ENCODE assay signal across 27 mouse cellular contexts in genomic region chr12:44939106-44939505, GRCm38 (mm10).
DNase-seq lines count a peak whose midpoint lies in the region; ATAC-seq and TF ChIP-seq lines count a peak whose summit lies in the region.
"Had no signal": no experiment of that assay in that cellular context is flagged by ENCODE, and none has a peak within 500 bp of the region (broad histone marks: within the 10 kb centered on the region; RNA-seq: fewer than 3 reads in every experiment).

No protein-coding gene starts in this region.

- no peaks in the 10 kb centered on the region for H3K9me3 ChIP-seq in heart, embryonic 14.5 days (ENCODE audit: control insufficient read depth, low read length)
- H3K9me3 ChIP-seq in heart, postnatal 0 days (replicated peaks; ENCODE audit: control insufficient read depth, low read length): no peaks in the 10 kb centered on the region
- H3K9me3 ChIP-seq in heart, embryonic 10.5 days: no peaks in the 10 kb centered on the region
- no peaks in the 10 kb centered on the region for H3K9me3 ChIP-seq in kidney, embryonic 16.5 days (ENCODE audit: low read length)
- H3K9me3 ChIP-seq in midbrain, embryonic 16.5 days (replicated peaks; ENCODE audit: control insufficient read depth, low read length, poor library complexity, severe bottlenecking): no peaks in the 10 kb centered on the region
- no peaks in the 10 kb centered on the region for H3K9me3 ChIP-seq in midbrain, embryonic 15.5 days
- H3K9me3 ChIP-seq: forebrain, embryonic 10.5 days; forebrain, embryonic 13.5 days; hindbrain, embryonic 13.5 days; intestine, embryonic 15.5 days had no signal

- H3K27ac ChIP-seq in heart, embryonic 14.5 days (replicated peaks in 1 of 2; ENCODE audit: control insufficient read depth in 1 of 2, insufficient read depth in 1 of 2, low read depth in 2 of 2, low read length in 2 of 2): no peak overlapping the region
- H3K27ac ChIP-seq in heart, postnatal 0 days (ENCODE audit: low read depth): no peak overlapping the region
- H3K27ac ChIP-seq in heart, embryonic 10.5 days: no peak overlapping the region
- no peak overlapping the region for H3K27ac ChIP-seq in kidney, adult 2 months (ENCODE audit: insufficient read depth, low read depth, low read length)
- no peak overlapping the region for H3K27ac ChIP-seq in kidney, embryonic 16.5 days (ENCODE audit: low read length)
- no peak overlapping the region for H3K27ac ChIP-seq in midbrain, embryonic 16.5 days (ENCODE audit: low read length)
- H3K27ac ChIP-seq in midbrain, embryonic 15.5 days: no peak overlapping the region
- H3K27ac ChIP-seq: forebrain, embryonic 10.5 days; forebrain, embryonic 13.5 days; heart, adult 2 months; hindbrain, embryonic 13.5 days; intestine, embryonic 15.5 days had no signal

- no peak for TF ChIP-seq CTCF in heart, postnatal 0 days (IDR thresholded peaks at IDR 0.05; ENCODE audit: low read depth)
- TF ChIP-seq CTCF in kidney, adult 2 months (conservative IDR thresholded peaks at IDR 0.05; ENCODE audit: insufficient read depth, insufficient read length, low read depth, low read length): no peak

- peaks cover 0 to 3% of the 10 kb centered on the region in 2 experiments; a peak in 2 of 4 replicates for H3K4me1 ChIP-seq in heart, embryonic 14.5 days (ENCODE audit: control insufficient read depth in 2 of 2, insufficient read depth in 2 of 2, low read length in 2 of 2)
- H3K4me1 ChIP-seq in heart, postnatal 0 days (ENCODE audit: control insufficient read depth, insufficient read depth): no peaks in the 10 kb centered on the region; the same call in 1 of the 2 replicates
- H3K4me1 ChIP-seq in heart, embryonic 10.5 days: no peaks in the 10 kb centered on the region
- H3K4me1 ChIP-seq in kidney, adult 2 months (ENCODE audit: control insufficient read depth, insufficient read depth, low read length): no peaks in the 10 kb centered on the region; the same call in 1 of the 2 replicates
- peaks cover 6% of the 10 kb centered on the region; the same call in 1 of the 2 replicates for H3K4me1 ChIP-seq in kidney, embryonic 16.5 days (ENCODE audit: insufficient read depth, low read length)
- no peaks in the 10 kb centered on the region for H3K4me1 ChIP-seq in midbrain, embryonic 16.5 days (ENCODE audit: control insufficient read depth, insufficient read depth, low read length)
- no peaks in the 10 kb centered on the region for H3K4me1 ChIP-seq in midbrain, embryonic 15.5 days
- H3K4me1 ChIP-seq: forebrain, embryonic 10.5 days; forebrain, embryonic 13.5 days; hindbrain, embryonic 13.5 days; intestine, embryonic 15.5 days had no signal

- H3K4me3 ChIP-seq in heart, embryonic 14.5 days (ENCODE audit: control insufficient read depth in 1 of 2, insufficient read depth in 1 of 2, low read depth in 1 of 2, low read length in 2 of 2): no peak overlapping the region
- H3K4me3 ChIP-seq in heart, postnatal 0 days (ENCODE audit: low read depth, low read length): no peak overlapping the region
- no peak overlapping the region for H3K4me3 ChIP-seq in heart, embryonic 10.5 days
- H3K4me3 ChIP-seq in kidney, adult 2 months (ENCODE audit: insufficient read depth, low read depth, low read length): no peak overlapping the region
- H3K4me3 ChIP-seq in kidney, embryonic 16.5 days (ENCODE audit: low read length): no peak overlapping the region
- H3K4me3 ChIP-seq in midbrain, embryonic 16.5 days (ENCODE audit: low read depth, low read length): no peak overlapping the region
- H3K4me3 ChIP-seq in midbrain, embryonic 15.5 days: no peak overlapping the region
- H3K4me3 ChIP-seq: forebrain, embryonic 10.5 days; forebrain, embryonic 13.5 days; heart, adult 2 months; hindbrain, embryonic 13.5 days; intestine, embryonic 15.5 days had no signal

- DNase-seq in heart, adult 18-20 months: no peak
- no peak for DNase-seq in heart, postnatal 0 days (ENCODE audit: low spot score)
- no peak for DNase-seq in heart, embryonic 10.5 days (ENCODE audit: low spot score)
- peak; percentile 9 for DNase-seq in kidney, adult 2 months
- DNase-seq: adrenal gland, postnatal 10 days; adrenal gland, postnatal 36 days; B cell, adult 2 months; cerebellum, adult 18-20 months; cerebellum, adult 9-10 months; cerebellum, postnatal 14 days; gastrocnemius, postnatal 25 days; heart, adult 2 months; heart, postnatal 14 days; kidney, adult 11 months had no signal

- TF ChIP-seq POLR2A in kidney, adult 2 months (IDR thresholded peaks at IDR 0.05; ENCODE audit: low read depth, low read length): no peak

- H3K4me2 ChIP-seq in heart, embryonic 14.5 days (ENCODE audit: low read length): no peak overlapping the region
- 0 out of 2 replicates have a peak overlapping the region, but pooled peaks have one; percentile 24 for H3K4me2 ChIP-seq in heart, postnatal 0 days (ENCODE audit: low read depth, low read length)
- no peak overlapping the region for H3K4me2 ChIP-seq in kidney, embryonic 16.5 days (replicated peaks; ENCODE audit: low read depth, low read length)
- H3K4me2 ChIP-seq in midbrain, embryonic 16.5 days (ENCODE audit: low read length): no peak overlapping the region
- no peak overlapping the region for H3K4me2 ChIP-seq in midbrain, embryonic 15.5 days
- H3K4me2 ChIP-seq: forebrain, embryonic 13.5 days; heart, embryonic 11.5 days; hindbrain, embryonic 13.5 days; intestine, embryonic 15.5 days had no signal

- H3K36me3 ChIP-seq in heart, embryonic 14.5 days (ENCODE audit: control insufficient read depth, insufficient read depth, low read length): no peaks in the 10 kb centered on the region
- no peaks in the 10 kb centered on the region for H3K36me3 ChIP-seq in heart, postnatal 0 days (replicated peaks; ENCODE audit: control insufficient read depth, insufficient read depth, low read length)
- no peaks in the 10 kb centered on the region for H3K36me3 ChIP-seq in heart, embryonic 10.5 days
- H3K36me3 ChIP-seq in kidney, adult 2 months (ENCODE audit: control insufficient read depth, insufficient read depth, low read length): no peaks in the 10 kb centered on the region
- H3K36me3 ChIP-seq in kidney, embryonic 16.5 days (ENCODE audit: insufficient read depth, low read length): no peaks in the 10 kb centered on the region
- no peaks in the 10 kb centered on the region for H3K36me3 ChIP-seq in midbrain, embryonic 16.5 days (ENCODE audit: control insufficient read depth, insufficient read depth, low read length)
- H3K36me3 ChIP-seq in midbrain, embryonic 15.5 days (replicated peaks): no peaks in the 10 kb centered on the region
- H3K36me3 ChIP-seq: forebrain, embryonic 10.5 days; G1E; hindbrain, embryonic 13.5 days; intestine, embryonic 15.5 days had no signal

- H3K27me3 ChIP-seq in heart, embryonic 14.5 days (ENCODE audit: control insufficient read depth, insufficient read depth, low read length): no peaks in the 10 kb centered on the region
- H3K27me3 ChIP-seq in heart, postnatal 0 days (ENCODE audit: control insufficient read depth, insufficient read depth, low read length): no peaks in the 10 kb centered on the region
- no peaks in the 10 kb centered on the region for H3K27me3 ChIP-seq in heart, embryonic 10.5 days (ENCODE audit: insufficient read depth, poor library complexity, severe bottlenecking)
- no peaks in the 10 kb centered on the region for H3K27me3 ChIP-seq in kidney, adult 2 months (replicated peaks; ENCODE audit: control insufficient read depth, insufficient read depth, low read length)
- H3K27me3 ChIP-seq in kidney, embryonic 16.5 days (ENCODE audit: insufficient read depth, low read length): no peaks in the 10 kb centered on the region
- H3K27me3 ChIP-seq in midbrain, embryonic 16.5 days (ENCODE audit: control insufficient read depth, insufficient read depth, low read depth, low read length): no peaks in the 10 kb centered on the region
- no peaks in the 10 kb centered on the region for H3K27me3 ChIP-seq in midbrain, embryonic 15.5 days (replicated peaks)
- H3K27me3 ChIP-seq: CH12.LX; forebrain, embryonic 13.5 days; hindbrain, embryonic 13.5 days; intestine, embryonic 15.5 days; Patski had no signal

- ATAC-seq in heart, embryonic 14.5 days (ENCODE audit: insufficient number of reproducible peaks, insufficient read depth, low FRiP score, low read depth): peak; percentile 72; the same call in 1 of the 2 replicates
- no peak for ATAC-seq in heart, postnatal 0 days (ENCODE audit: insufficient read depth, low read depth)
- ATAC-seq in kidney, embryonic 16.5 days (ENCODE audit: low FRiP score, low TSS enrichment): no peak
- peak; percentile 51; the same call in 1 of the 2 replicates for ATAC-seq in midbrain, embryonic 16.5 days
- no peak for ATAC-seq in midbrain, embryonic 15.5 days (replicated peaks)
- ATAC-seq: forebrain, embryonic 13.5 days; forebrain, embryonic 16.5 days; intestine, embryonic 15.5 days; Patski had no signal

- H3K9ac ChIP-seq in heart, embryonic 14.5 days (ENCODE audit: low read length): no peak overlapping the region
- no peak overlapping the region for H3K9ac ChIP-seq in heart, postnatal 0 days (replicated peaks; ENCODE audit: low read depth, low read length)
- H3K9ac ChIP-seq in kidney, embryonic 16.5 days (replicated peaks; ENCODE audit: low read length): no peak overlapping the region
- no peak overlapping the region for H3K9ac ChIP-seq in midbrain, embryonic 16.5 days (ENCODE audit: low read depth, low read length)
- no peak overlapping the region for H3K9ac ChIP-seq in midbrain, embryonic 15.5 days
- H3K9ac ChIP-seq: forebrain, embryonic 13.5 days; hindbrain, embryonic 13.5 days; intestine, embryonic 15.5 days had no signal

- TF ChIP-seq EP300 in heart, postnatal 0 days (IDR thresholded peaks at IDR 0.05; ENCODE audit: low read depth): no peak

- WGBS in heart, embryonic 14.5 days: 50% methylated on average over 8 of the region's 8 CpGs
- whole genome bisulfite sequencing in heart, postnatal 0 days: 44% methylated on average over 8 of the region's 8 CpGs
- 70% methylated on average over 8 of the region's 8 CpGs for WGBS in heart, embryonic 10.5 days
- WGBS in kidney, adult 2 months: 52% methylated on average over 8 of the region's 8 CpGs
- WGBS in kidney, embryonic 16.5 days: 76% methylated on average over 8 of the region's 8 CpGs
- 76% methylated on average over 8 of the region's 8 CpGs for WGBS in midbrain, embryonic 16.5 days
- WGBS in midbrain, embryonic 15.5 days: 75% methylated on average over 8 of the region's 8 CpGs

Comparison
In these comparisons a context has a peak if more than half of its experiments do, and no peak if none do; other contexts are left out.
1. ATAC-seq: peak in heart, embryonic 14.5 days (single experiment) and midbrain, embryonic 16.5 days (single experiment); none in heart, postnatal 0 days (single experiment), kidney, embryonic 16.5 days (single experiment) and midbrain, embryonic 15.5 days (single experiment).